Mouse (Mus musculus): ENCODE results near the gene 2210016F16Rik. TPM values are rescaled to one million over a fixed set of nuclear protein-coding genes. Genes with fewer than 3 reads are reported as not detected.
A peak's percentile ranks its signal among the peaks of the same experiment; 100 is the strongest.
"Not testable (repeated sequence)": the region's sequence is repeated elsewhere in the genome, so short reads cannot be mapped to it uniquely, and the experiment has no call there.

2210016F16Rik gene
- polyA plus RNA-seq, 1 experiment from 2014 or later = 15.4 TPM

- 86% methylated on average over 5 of the region's 5 CpGs for WGBS (ENCODE audit: insufficient replicate concordance)
Observed at GRCm38 (mm10) chr13:58415838-58416237, 30.8 kb upstream of the 2210016F16Rik start.

DNA sequence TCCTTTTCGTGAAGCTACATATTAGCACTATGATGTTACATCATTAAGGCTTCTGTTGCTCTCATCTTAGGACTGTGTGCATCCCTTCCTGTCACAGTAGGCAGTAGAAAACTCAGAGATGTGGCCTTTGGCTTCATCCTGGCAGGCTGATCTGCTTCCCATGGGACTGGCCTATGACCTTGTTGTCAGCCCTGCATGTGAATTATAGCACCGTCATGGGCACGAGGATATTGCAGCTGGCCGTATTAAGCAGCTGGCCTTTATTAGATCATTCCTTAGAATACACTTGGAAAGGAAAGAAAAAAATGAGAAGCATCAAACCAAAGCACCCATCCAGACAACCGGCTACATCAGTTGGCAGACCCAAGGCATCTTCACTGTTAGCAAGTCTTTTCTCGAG lies 30.3 kb upstream of the 2210016F16Rik start:
- 77% methylated on average over 6 of the region's 6 CpGs for WGBS (ENCODE audit: insufficient replicate concordance)
- no peak for TF ChIP-seq EP300 (IDR thresholded peaks at IDR 0.05; ENCODE audit: low read depth)
- TF ChIP-seq CTCF (IDR thresholded peaks at IDR 0.05; ENCODE audit: low read depth) = no peak
- no peak for DNase-seq
- H3K4me2 ChIP-seq (ENCODE audit: low read depth, low read length) = no peak overlapping the region
- H3K27ac ChIP-seq (ENCODE audit: low read depth) = no peak overlapping the region
- ATAC-seq = no peak
- peaks cover 3% of the 10 kb centered on the region; the same call in 1 of the 2 replicates for H3K36me3 ChIP-seq (replicated peaks; ENCODE audit: insufficient read depth, low read length)
- no peak overlapping the region for H3K4me3 ChIP-seq (ENCODE audit: low read depth, low read length)
- H3K4me1 ChIP-seq (ENCODE audit: insufficient read depth) = no peaks in the 10 kb centered on the region
- H3K9ac ChIP-seq (replicated peaks) = no peak overlapping the region
- H3K9me3 ChIP-seq (ENCODE audit: low read length) = peaks cover 8% of the 10 kb centered on the region
- H3K27me3 ChIP-seq (ENCODE audit: insufficient read depth, low read length) = no peaks in the 10 kb centered on the region

More at GRCm38 (mm10) chr13:58415838-58416237, 30.8 kb upstream of the 2210016F16Rik start:
- Histone ChIP-seq H3K4me3 (ENCODE audit: low read depth, low read length) (no peak overlapping the region), H3K4me2 (ENCODE audit: low read depth, low read length) (no peak overlapping the region), H3K36me3 (replicated peaks; ENCODE audit: insufficient read depth, low read length) (0 out of 2 replicates have a peak, but pooled peaks cover 2% of the 10 kb centered on the region), H3K27ac (ENCODE audit: low read depth) (no peak overlapping the region), H3K27me3 (ENCODE audit: insufficient read depth, low read length) (no peaks in the 10 kb centered on the region), H3K4me1 (ENCODE audit: insufficient read depth) (no peaks in the 10 kb centered on the region), H3K9ac (replicated peaks) (no peak overlapping the region), H3K9me3 (ENCODE audit: low read length) (peaks cover 8% of the 10 kb centered on the region)
- TF ChIP-seq EP300 (IDR thresholded peaks at IDR 0.05; ENCODE audit: low read depth) (no peak), CTCF (IDR thresholded peaks at IDR 0.05; ENCODE audit: low read depth) (no peak)
- ATAC-seq = no peak
- no peak for DNase-seq

- Histone ChIP-seq H3K9me3 (ENCODE audit: low read length) (peaks cover 8% of the 10 kb centered on the region), H3K9ac (replicated peaks) (no peak overlapping the region), H3K36me3 (replicated peaks; ENCODE audit: insufficient read depth, low read length) (peaks cover 11% of the 10 kb centered on the region), H3K27ac (ENCODE audit: low read depth) (no peak overlapping the region), H3K4me1 (ENCODE audit: insufficient read depth) (no peaks in the 10 kb centered on the region), H3K27me3 (ENCODE audit: insufficient read depth, low read length) (no peaks in the 10 kb centered on the region), H3K4me3 (ENCODE audit: low read depth, low read length) (no peak overlapping the region), H3K4me2 (ENCODE audit: low read depth, low read length) (no peak overlapping the region)
- TF ChIP-seq EP300 (IDR thresholded peaks at IDR 0.05; ENCODE audit: low read depth) (no peak), CTCF (IDR thresholded peaks at IDR 0.05; ENCODE audit: low read depth) (no peak)
- 81% methylated on average over 4 of the region's 4 CpGs for WGBS (ENCODE audit: insufficient replicate concordance)
- ATAC-seq (no peak), DNase-seq (no peak)
Observed at GRCm38 (mm10) chr13:58411073-58411472, 26.0 kb upstream of the 2210016F16Rik start.

DNA sequence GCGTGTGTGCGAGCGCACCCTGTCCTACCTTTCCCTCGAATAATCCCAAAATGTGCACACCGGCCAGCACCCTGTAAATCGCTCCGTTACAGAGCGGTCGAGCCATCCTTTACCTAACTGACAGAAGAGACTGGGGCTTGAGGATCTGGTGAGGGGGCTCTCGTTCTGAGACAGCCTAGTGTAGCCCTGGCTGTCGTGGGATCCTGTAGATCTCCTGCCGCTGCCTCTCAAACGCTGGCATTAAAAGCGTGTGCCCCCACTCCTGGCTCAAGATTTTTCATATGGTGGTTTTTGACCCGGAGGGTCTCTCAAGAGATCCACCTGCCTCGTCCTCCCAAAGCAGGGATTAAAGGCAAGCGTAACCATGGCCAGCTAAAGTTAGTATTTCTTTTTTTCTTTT lies 18.2 kb upstream of the 2210016F16Rik start, which contains the start of gene Hnrnpk:
Gene Hnrnpk (minus strand): TSS at position 101 of the 400 bp plus-strand sequence.
- H3K4me1 ChIP-seq (ENCODE audit: insufficient read depth) = peaks cover 15% of the 10 kb centered on the region
- WGBS (ENCODE audit: insufficient replicate concordance) = 5% methylated on average over 15 of the region's 17 CpGs
- not testable (repeated sequence) for H3K9me3 ChIP-seq (ENCODE audit: low read length); H3K27me3 ChIP-seq (ENCODE audit: insufficient read depth, low read length); H3K36me3 ChIP-seq (replicated peaks; ENCODE audit: insufficient read depth, low read length); DNase-seq; ATAC-seq
- H3K27ac ChIP-seq (ENCODE audit: low read depth) = peak within 1 kb of the TSS; percentile 99
- peak within 1 kb of the TSS; percentile 97 for H3K9ac ChIP-seq (replicated peaks)
- H3K4me3 ChIP-seq (ENCODE audit: low read depth, low read length) = peak within 1 kb of the TSS; percentile 88
- peak within 1 kb of the TSS; percentile 73 for H3K4me2 ChIP-seq (ENCODE audit: low read depth, low read length)

DNA sequence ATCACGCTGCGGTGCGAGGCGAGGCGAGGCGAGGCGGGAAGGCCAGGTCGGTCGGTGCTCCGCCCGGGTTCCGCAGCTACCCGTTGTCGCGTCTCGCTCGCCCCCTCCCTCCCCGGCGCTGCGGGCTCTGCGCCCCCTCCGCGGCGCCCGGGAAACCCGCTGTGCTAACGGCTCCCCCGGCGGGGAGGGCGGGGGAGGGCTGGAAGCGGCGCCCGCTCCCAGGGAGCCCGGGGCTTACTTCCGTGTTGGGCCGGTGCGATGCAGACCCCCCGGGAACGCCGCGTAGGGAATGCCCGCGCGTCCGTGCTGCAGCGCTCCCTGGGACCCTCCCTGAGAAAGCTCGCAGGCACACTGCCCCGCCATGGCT lies 17.7 kb upstream of the 2210016F16Rik start:
- DNase-seq (no peak), ATAC-seq (peak; percentile 45)
- no peak for TF ChIP-seq EP300 (IDR thresholded peaks at IDR 0.05; ENCODE audit: low read depth)
- no peak for TF ChIP-seq CTCF (IDR thresholded peaks at IDR 0.05; ENCODE audit: low read depth)
- H3K4me1 ChIP-seq (ENCODE audit: insufficient read depth) = peaks cover 15% of the 10 kb centered on the region
- 0% methylated on average over 27 of the region's 48 CpGs for WGBS (ENCODE audit: insufficient replicate concordance)
- H3K9ac ChIP-seq (replicated peaks) = peak overlapping the region; percentile 97
- H3K27me3 ChIP-seq (ENCODE audit: insufficient read depth, low read length) = no peaks in the 10 kb centered on the region
- H3K36me3 ChIP-seq (replicated peaks; ENCODE audit: insufficient read depth, low read length) = peaks cover 11% of the 10 kb centered on the region
- H3K4me3 ChIP-seq (ENCODE audit: low read depth, low read length) = peak overlapping the region; percentile 88
- no peaks in the 10 kb centered on the region for H3K9me3 ChIP-seq (ENCODE audit: low read length)
- peak overlapping the region; percentile 73 for H3K4me2 ChIP-seq (ENCODE audit: low read depth, low read length)
- H3K27ac ChIP-seq (ENCODE audit: low read depth) = peak overlapping the region; percentile 99

- Histone ChIP-seq H3K27ac (ENCODE audit: low read depth) (peak within 1 kb of the TSS; percentile 99), H3K36me3 (replicated peaks; ENCODE audit: insufficient read depth, low read length) (peaks cover 17% of the 10 kb centered on the region), H3K9ac (replicated peaks) (peak within 1 kb of the TSS; percentile 97), H3K27me3 (ENCODE audit: insufficient read depth, low read length) (no peaks in the 10 kb centered on the region), H3K4me2 (ENCODE audit: low read depth, low read length) (peak within 1 kb of the TSS; percentile 73), H3K4me1 (ENCODE audit: insufficient read depth) (peaks cover 15% of the 10 kb centered on the region), H3K4me3 (ENCODE audit: low read depth, low read length) (peak within 1 kb of the TSS; percentile 88), H3K9me3 (ENCODE audit: low read length) (no peaks in the 10 kb centered on the region)
- WGBS (ENCODE audit: insufficient replicate concordance) = under 1% methylated on average over 71 of the region's 91 CpGs
- DNase-seq (peak; percentile 97), ATAC-seq (peak; percentile 92)
- TF ChIP-seq CTCF (IDR thresholded peaks at IDR 0.05; ENCODE audit: low read depth) (peak; percentile 55), EP300 (IDR thresholded peaks at IDR 0.05; ENCODE audit: low read depth) (peak; percentile 80; the same call in 1 of the 2 replicates)
Observed at GRCm38 (mm10) chr13:58402003-58402743, 17.1 kb upstream of the 2210016F16Rik start, which contains the start of gene Rmi1. Rmi1 (plus strand) TSS chr13:58402248.
